Mouse (Mus musculus) heart, embryonic 16.5 days (tissue): ENCODE results near the gene 2510039O18Rik. TPM values are rescaled to one million over a fixed set of nuclear protein-coding genes. Genes with fewer than 3 reads are reported as not detected.

Source experiments
- ATAC-seq: fragments of 200-750 bp; cut with Nextera tagmentation; replicated peaks from 2 replicates; pipeline ENCODE4 v1.8.0; 2017; ENCODE audit warnings: moderate number of reproducible peaks; ENCODE audit not compliant: insufficient read depth, low FRiP score; ENCODE audit errors: extremely low read depth
- H3K27ac ChIP-seq: fragments of 300-500 bp; sonication (generic); 2 replicates; pipeline ENCODE4 v1.5.1; 2014; ENCODE audit warnings: mild to moderate bottlenecking, low read length, control low read depth, moderate library complexity
- H3K27me3 ChIP-seq: fragments of 300-500 bp; sonication (generic); 2 replicates; pipeline ENCODE4 v1.6.1; 2014; ENCODE audit warnings: low read length, mixed read lengths; ENCODE audit not compliant: control insufficient read depth, insufficient read depth
- H3K36me3 ChIP-seq: fragments of 300-500 bp; sonication (generic); 2 replicates; pipeline ENCODE4 v1.6.1; 2014; ENCODE audit not compliant: control insufficient read depth, insufficient read depth
- H3K4me1 ChIP-seq: fragments of 300-500 bp; sonication (generic); 2 replicates; pipeline ENCODE4 v1.6.1; 2014; ENCODE audit warnings: low read length, mixed read lengths; ENCODE audit not compliant: control insufficient read depth, insufficient read depth
- H3K4me2 ChIP-seq: fragments of 300-500 bp; sonication (generic); 2 replicates; pipeline ENCODE4 v1.6.1; 2014; ENCODE audit warnings: low read depth, mild to moderate bottlenecking, control low read depth, low read length
- H3K4me3 ChIP-seq: fragments of 300-500 bp; sonication (generic); 2 replicates; pipeline ENCODE4 v1.5.1; 2014; ENCODE audit warnings: mild to moderate bottlenecking, control low read depth, low read length
- H3K9ac ChIP-seq: fragments of 300-500 bp; sonication (generic); 2 replicates; pipeline ENCODE4 v1.6.1; 2014; ENCODE audit warnings: low read length, control low read depth
- H3K9me3 ChIP-seq: fragments of 300-500 bp; sonication (generic); replicated peaks from 2 replicates; pipeline ENCODE4 v1.6.1; 2016; ENCODE audit warnings: low read length; ENCODE audit not compliant: control insufficient read depth
- WGBS: fragments of 180-500 bp; shearing (Covaris S2); extraction: QIAGEN DNeasy Blood & Tissue Kit; methylation state at CpG from one replicate; pipeline ENCODE4 v1.1.7; 2014; 5-methylcytosine and 5-hydroxymethylcytosine counted together
- polyA plus RNA-seq: library from polyadenylated mRNA; unstranded; fragments of >200 nt; fragmentation: Nextera tagmentation; extraction: Ambion mirVana; gene quantifications from 2 replicates; pipeline ENCODE4 v1.2.1, GENCODE M21; 2015

Gene 2510039O18Rik
- polyA plus RNA-seq, 1 experiment from 2014 or later = 12.1 TPM

DNA sequence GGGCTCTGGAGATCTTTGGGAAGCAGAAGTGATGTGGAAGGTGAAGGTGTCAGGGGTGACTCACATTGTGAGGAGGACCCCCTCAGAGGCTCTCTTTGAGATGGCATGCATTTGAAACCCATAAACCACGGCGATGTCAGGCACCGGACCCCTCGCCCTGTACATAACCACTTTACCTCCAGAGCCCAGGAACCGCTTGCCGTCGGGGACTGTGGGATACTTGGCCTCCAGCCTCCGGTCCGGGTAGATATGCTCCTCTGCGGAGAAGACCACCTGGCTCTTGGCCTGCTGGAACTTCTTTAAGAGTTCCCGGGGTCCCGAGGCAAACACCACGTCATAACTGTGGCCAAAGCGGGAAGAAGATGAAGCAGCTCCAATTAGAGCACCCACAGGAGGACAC lies 9.7 kb upstream of the 2510039O18Rik start:
- peaks cover 27% of the 10 kb centered on the region for H3K36me3 ChIP-seq
- WGBS = 90% methylated on average over 14 of the region's 14 CpGs
- no peak overlapping the region for H3K4me2 ChIP-seq
- no peaks in the 10 kb centered on the region for H3K27me3 ChIP-seq
- H3K9me3 ChIP-seq = no peaks in the 10 kb centered on the region
- H3K9ac ChIP-seq = no peak overlapping the region
- H3K27ac ChIP-seq = no peak overlapping the region
- no peak for ATAC-seq
- no peak overlapping the region for H3K4me3 ChIP-seq
- peaks cover 23% of the 10 kb centered on the region for H3K4me1 ChIP-seq

- Histone ChIP-seq H3K4me3 (no peak overlapping the region), H3K9me3 (no peaks in the 10 kb centered on the region), H3K27me3 (no peaks in the 10 kb centered on the region), H3K27ac (peak overlapping the region; percentile 5; the same call in 1 of the 2 replicates), H3K9ac (no peak overlapping the region), H3K36me3 (peaks cover 24% of the 10 kb centered on the region), H3K4me1 (peaks cover 40% of the 10 kb centered on the region), H3K4me2 (peak overlapping the region; percentile 13)
- no peak for ATAC-seq
- WGBS = 59% methylated on average over 3 of the region's 3 CpGs
Measured at GRCm38 (mm10) chr4:147934134-147934533, 6.6 kb upstream of the 2510039O18Rik start.

- ATAC-seq = no peak
- no peak overlapping the region for H3K4me3 ChIP-seq
- 74% methylated on average over 4 of the region's 4 CpGs for WGBS
- no peaks in the 10 kb centered on the region for H3K9me3 ChIP-seq
- peaks cover 44% of the 10 kb centered on the region for H3K4me1 ChIP-seq
- H3K9ac ChIP-seq = no peak overlapping the region
- H3K27ac ChIP-seq = no peak overlapping the region
- peaks cover 19% of the 10 kb centered on the region for H3K36me3 ChIP-seq
- peak overlapping the region; percentile 13; the same call in 1 of the 2 replicates for H3K4me2 ChIP-seq
- H3K27me3 ChIP-seq = no peaks in the 10 kb centered on the region
Measured at GRCm38 (mm10) chr4:147934611-147935010, 6.1 kb upstream of the 2510039O18Rik start.

- H3K4me2 ChIP-seq = peak overlapping the region; percentile 86
- H3K9ac ChIP-seq = peak overlapping the region; percentile 88
- peak overlapping the region; percentile 85; the same call in 1 of the 2 replicates for H3K27ac ChIP-seq
- H3K36me3 ChIP-seq = peaks cover 7% of the 10 kb centered on the region
- H3K27me3 ChIP-seq = no peaks in the 10 kb centered on the region
- no peaks in the 10 kb centered on the region for H3K9me3 ChIP-seq
- H3K4me3 ChIP-seq = peak overlapping the region; percentile 85
- no peak for ATAC-seq
- peaks cover 51% of the 10 kb centered on the region for H3K4me1 ChIP-seq
- 18% methylated on average over 9 of the region's 9 CpGs for WGBS
Measured at GRCm38 (mm10) chr4:147935904-147936303, 4.8 kb upstream of the 2510039O18Rik start.

- ATAC-seq = peak; percentile 76
- H3K4me2 ChIP-seq = peak within 1 kb of the TSS; percentile 86
- peak within 1 kb of the TSS; percentile 85 for H3K27ac ChIP-seq
- H3K36me3 ChIP-seq = peaks cover 4% of the 10 kb centered on the region; the same call in 1 of the 2 replicates
- peak within 1 kb of the TSS; percentile 85 for H3K4me3 ChIP-seq
- under 1% methylated on average over 51 of the region's 51 CpGs for WGBS
- peak within 1 kb of the TSS; percentile 88 for H3K9ac ChIP-seq
- no peaks in the 10 kb centered on the region for H3K27me3 ChIP-seq
- H3K4me1 ChIP-seq = peaks cover 52% of the 10 kb centered on the region
- no peaks in the 10 kb centered on the region for H3K9me3 ChIP-seq
Measured at GRCm38 (mm10) chr4:147936331-147936954, 4.3 kb upstream of the 2510039O18Rik start, which contains the start of gene Plod1. Gene Plod1, minus strand, starts transcription at chr4:147936767.

DNA sequence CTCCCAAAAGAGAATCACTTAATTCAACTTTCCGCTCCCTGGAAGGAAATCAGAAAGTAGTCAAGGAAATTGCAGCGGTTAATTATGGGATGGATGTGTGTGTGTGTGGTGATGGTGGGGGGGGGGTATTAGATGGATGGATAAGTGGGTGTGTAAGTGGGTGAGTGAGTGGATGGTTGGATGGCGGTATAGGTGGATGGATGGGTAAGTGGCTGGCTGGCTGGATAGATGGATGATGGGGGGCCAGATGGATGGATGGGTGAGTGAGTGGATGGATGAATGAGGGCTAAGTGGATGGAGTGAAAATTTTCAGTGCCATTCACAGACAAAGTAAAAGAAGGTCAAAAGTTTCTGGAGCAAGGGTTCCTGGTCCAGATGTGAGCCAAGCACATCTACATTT lies 3.7 kb upstream of the 2510039O18Rik start:
- peaks cover 57% of the 10 kb centered on the region for H3K4me1 ChIP-seq
- no peak for ATAC-seq
- peak overlapping the region; percentile 85 for H3K4me3 ChIP-seq
- no peaks in the 10 kb centered on the region for H3K27me3 ChIP-seq
- no peaks in the 10 kb centered on the region for H3K36me3 ChIP-seq
- peak overlapping the region; percentile 85 for H3K27ac ChIP-seq
- peak overlapping the region; percentile 88 for H3K9ac ChIP-seq
- peak overlapping the region; percentile 86 for H3K4me2 ChIP-seq
- no peaks in the 10 kb centered on the region for H3K9me3 ChIP-seq
- WGBS = 48% methylated on average over 3 of the region's 3 CpGs

DNA sequence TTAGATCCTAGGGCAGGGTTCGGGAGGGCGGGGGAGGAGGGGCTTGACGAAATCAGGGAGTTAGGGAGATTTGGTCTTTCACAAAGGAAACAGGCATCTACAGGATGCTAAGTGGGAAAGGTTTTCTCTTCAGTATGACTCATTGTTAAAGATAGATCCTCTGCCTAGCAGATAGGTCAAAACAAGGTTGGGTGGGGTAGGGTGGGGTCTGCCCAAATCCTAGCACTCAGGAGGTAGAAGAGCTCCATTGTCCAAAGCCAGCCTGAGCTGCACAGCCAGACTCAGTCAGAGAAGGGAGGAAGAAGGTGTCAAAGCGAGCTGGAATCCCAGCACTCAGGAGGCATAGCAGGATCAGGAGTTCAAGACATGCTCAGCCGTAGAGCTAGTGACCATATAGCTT lies 3.2 kb upstream of the 2510039O18Rik start:
- ATAC-seq = no peak
- WGBS = 50% methylated on average over 5 of the region's 5 CpGs
- no peaks in the 10 kb centered on the region for H3K9me3 ChIP-seq
- no peak overlapping the region for H3K9ac ChIP-seq
- peaks cover 62% of the 10 kb centered on the region for H3K4me1 ChIP-seq
- H3K27me3 ChIP-seq = no peaks in the 10 kb centered on the region
- no peak overlapping the region for H3K4me2 ChIP-seq
- H3K27ac ChIP-seq = peak overlapping the region; percentile 61
- H3K4me3 ChIP-seq = no peak overlapping the region
- no peaks in the 10 kb centered on the region for H3K36me3 ChIP-seq

- Histone ChIP-seq H3K4me1 (peaks cover 61% of the 10 kb centered on the region), H3K9me3 (no peaks in the 10 kb centered on the region), H3K27ac (peak overlapping the region; percentile 61), H3K4me3 (no peak overlapping the region), H3K36me3 (no peaks in the 10 kb centered on the region), H3K4me2 (no peak overlapping the region), H3K9ac (no peak overlapping the region), H3K27me3 (no peaks in the 10 kb centered on the region)
- ATAC-seq = no peak
- 50% methylated on average over 14 of the region's 14 CpGs for WGBS
Measured at GRCm38 (mm10) chr4:147938148-147939096, 2.3 kb upstream of the 2510039O18Rik start.

- Histone ChIP-seq H3K9me3 (no peaks in the 10 kb centered on the region), H3K9ac (no peak overlapping the region), H3K4me2 (peak overlapping the region; percentile 50), H3K27ac (peak overlapping the region; percentile 82), H3K4me3 (peak overlapping the region; percentile 72; the same call in 1 of the 2 replicates), H3K4me1 (peaks cover 52% of the 10 kb centered on the region), H3K27me3 (no peaks in the 10 kb centered on the region), H3K36me3 (peaks cover 14% of the 10 kb centered on the region)
- ATAC-seq = no peak
- WGBS = 46% methylated on average over 9 of the region's 9 CpGs
Measured at GRCm38 (mm10) chr4:147940111-147940510, 584 bp upstream of the 2510039O18Rik start.
